In genomic region chr9:3023985-3024648, GRCm38 (mm10) we compare ENCODE assay signal across 12 mouse cellular contexts. TPM values are rescaled to one million over a fixed set of nuclear protein-coding genes. Genes with fewer than 3 reads are reported as not detected.
DNase-seq lines count a peak whose midpoint lies in the region.
"Had no signal": no experiment of that assay in that cellular context is flagged by ENCODE, and none has a peak within 500 bp of the region (broad histone marks: within the 10 kb centered on the region; RNA-seq: fewer than 3 reads in every experiment).

No protein-coding gene starts in this region.

- DNase-seq in B cell, adult 2 months: peak; percentile 98 to 100
- DNase-seq in cerebellum, adult 9-11 months: peak; percentile 94
- peak; percentile 100 for DNase-seq in heart, adult 9 months (ENCODE audit: low spot score in 2 of 2)
- peak; percentile 65 to 100 for DNase-seq in layer of hippocampus, adult 18-20 months (ENCODE audit: low spot score in 2 of 2)
- peak; percentile 98 to 100 for DNase-seq in left cerebral cortex, adult 9 months (ENCODE audit: low spot score in 2 of 2)
- DNase-seq in monocyte, adult 2 months (ENCODE audit: low read depth in 1 of 2, low spot score in 2 of 2): peak; percentile 100
- peak; percentile 39 to 62 for DNase-seq in spleen, adult 18-20 months
- peak; percentile 38 for DNase-seq in thymus, postnatal 4 days

RNA-seq across cellular contexts. Expression of gene Gm10718, which starts 0.8 kb away (rescaled TPM):
- total RNA-seq in layer of hippocampus, adult 18-20 months (2021): under 1 TPM in 1 of 2 experiments, not detected in 1; 0.87 TPM
- total RNA-seq: forebrain, postnatal 0 days; hindbrain, postnatal 0 days had no signal

RNA-seq across cellular contexts. Expression of gene Gm10717, which starts 1.1 kb away (rescaled TPM):
- not detected for total RNA-seq in layer of hippocampus, adult 18-20 months (2021)
- total RNA-seq: ES-E14; forebrain, postnatal 0 days had no signal

RNA-seq across cellular contexts. Expression of gene Gm10719, which starts 6.9 kb away (rescaled TPM):
- total RNA-seq in layer of hippocampus, adult 18-20 months (2021): not detected
- total RNA-seq: hindbrain, postnatal 0 days had no signal

RNA-seq across cellular contexts. Expression of gene Gm10720, which starts 8.7 kb away (rescaled TPM):
- not detected for total RNA-seq in layer of hippocampus, adult 18-20 months (2021)
- total RNA-seq: forebrain, postnatal 0 days; hindbrain, postnatal 0 days had no signal

RNA-seq across cellular contexts. Expression of gene Gm17535, which starts 10.3 kb away (rescaled TPM):
- not detected for total RNA-seq in layer of hippocampus, adult 18-20 months (2021)
- total RNA-seq: ES-E14; forebrain, postnatal 0 days; hindbrain, postnatal 0 days; megakaryocyte, adult 5-6 weeks had no signal

Comparison
In these comparisons a context has a peak if more than half of its experiments do, and no peak if none do; other contexts are left out.
1. Peak in every context shown above with its lines: DNase-seq.
2. DNase-seq: peak in every context shown above with its lines; median percentile 100 in heart, adult 9 months; 100 in monocyte, adult 2 months; 99 in B cell, adult 2 months; 99 in left cerebral cortex, adult 9 months; 94 in cerebellum, adult 9-11 months; 82 in layer of hippocampus, adult 18-20 months; 50 in spleen, adult 18-20 months; 38 in thymus, postnatal 4 days.